Mouse (Mus musculus) adrenal gland, adult 8-10 months (tissue): ENCODE measurements around the gene Coro1c. TPM values are rescaled to one million over a fixed set of nuclear protein-coding genes. Genes with fewer than 3 reads are reported as not detected.

ENCODE experiments used
- total RNA-seq, 4 experiments: library from RNA; stranded (reverse); gene quantifications; 2 replicates each; pipeline ENCODE4 v1.2.4; 2022

Gene Coro1c
- total RNA-seq, 4 experiments from 2014 or later: 47.0 to 99.8 (median 77.0) TPM

Other genes starting within 250 kb of the Coro1c start
- not detected for gene 1700069L16Rik, start 184.0 kb downstream of the Coro1c start, total RNA-seq
- 10 to 100 TPM; 15.7 to 25.8 (median 17.6) TPM for gene Ficd, start 173.0 kb downstream of the Coro1c start, total RNA-seq
- 10 to 100 TPM; 29.5 to 47.4 (median 40.1) TPM for gene Sart3, start 136.2 kb downstream of the Coro1c start, total RNA-seq
- 1,000 to 10,000 TPM in 2 of 4 experiments, 100 to 1,000 TPM in 2; 572 to 1,204 (median 919) TPM for gene Iscu, start 136.0 kb downstream of the Coro1c start, total RNA-seq
- 10 to 100 TPM in 2 of 4 experiments, 1 to 10 TPM in 2; 9.1 to 14.2 (median 11.2) TPM for gene Tmem119, start 108.2 kb downstream of the Coro1c start, total RNA-seq
- 1 to 10 TPM; 4.4 to 8.6 (median 5.9) TPM for gene Selplg, start 76.1 kb downstream of the Coro1c start, total RNA-seq
- gene Ssh1, start 85.1 kb upstream of the Coro1c start, total RNA-seq: 10 to 100 TPM; 17.3 to 32.2 (median 23.3) TPM
- not detected for gene Dao, start 94.9 kb upstream of the Coro1c start, total RNA-seq
- 10 to 100 TPM; 32.0 to 61.9 (median 50.0) TPM for gene Usp30, start 156.7 kb upstream of the Coro1c start, total RNA-seq
- 1 to 10 TPM; 3.6 to 5.4 (median 4.9) TPM for gene Svop, start 182.8 kb upstream of the Coro1c start, total RNA-seq
- gene Alkbh2, start 219.5 kb upstream of the Coro1c start, total RNA-seq: 10 to 100 TPM in 3 of 4 experiments, 1 to 10 TPM in 1; 5.8 to 13.5 (median 11.7) TPM
- 1 to 10 TPM; 2.4 to 3.1 (median 2.8) TPM for gene Ung, start 221.6 kb upstream of the Coro1c start, total RNA-seq
- 10 to 100 TPM; 68.9 to 85.3 (median 72.7) TPM for gene Acacb, start 237.8 kb upstream of the Coro1c start, total RNA-seq